Mouse (Mus musculus) liver, embryonic 11.5 days (tissue): ENCODE measurements around the gene Muc3a. TPM values are rescaled to one million over a fixed set of nuclear protein-coding genes. Genes with fewer than 3 reads are reported as not detected.

Experiments used
- ATAC-seq: fragments of 200-750 bp; cut with Nextera tagmentation; replicated peaks from 2 replicates; pipeline ENCODE4 v1.8.0; 2017; ENCODE audit warnings: moderate number of reproducible peaks, mild to moderate bottlenecking, moderate TSS enrichment, moderate library complexity; ENCODE audit not compliant: low FRiP score
- DNase-seq: peaks from one replicate; pipeline ENCODE4 v3.0.0-alpha.2; 2017; ENCODE audit warnings: low spot score
- H3K27ac ChIP-seq: fragments of 300-500 bp; sonication (generic); 2 replicates; pipeline ENCODE4 v1.5.1; 2014; ENCODE audit warnings: mild to moderate bottlenecking, low read depth, low read length, control low read depth
- H3K27me3 ChIP-seq: fragments of 300-500 bp; sonication (generic); replicated peaks from 2 replicates; pipeline ENCODE4 v1.6.1; 2014; ENCODE audit warnings: low read length, mixed read lengths; ENCODE audit not compliant: control insufficient read depth, insufficient read depth
- H3K36me3 ChIP-seq: fragments of 300-500 bp; sonication (generic); 2 replicates; pipeline ENCODE4 v1.6.1; 2014; ENCODE audit warnings: mild to moderate bottlenecking, low read length, moderate library complexity, mixed read lengths; ENCODE audit not compliant: control insufficient read depth, insufficient read depth
- H3K4me1 ChIP-seq: fragments of 300-500 bp; sonication (generic); replicated peaks from 2 replicates; pipeline ENCODE4 v1.6.1; 2014; ENCODE audit warnings: low read length, mixed read lengths; ENCODE audit not compliant: control insufficient read depth, insufficient read depth
- H3K4me2 ChIP-seq: fragments of 300-500 bp; sonication (generic); 2 replicates; pipeline ENCODE4 v1.6.1; 2014; ENCODE audit warnings: mild to moderate bottlenecking, control low read depth, moderate library complexity
- H3K4me3 ChIP-seq: fragments of 300-500 bp; sonication (generic); 2 replicates; pipeline ENCODE4 v1.5.1; 2014; ENCODE audit warnings: low read depth, low read length, control low read depth
- H3K9ac ChIP-seq: fragments of 300-500 bp; sonication (generic); 2 replicates; pipeline ENCODE4 v1.6.1; 2014; ENCODE audit warnings: low read depth, low read length, control low read depth
- H3K9me3 ChIP-seq: fragments of 300-500 bp; sonication (generic); 2 replicates; pipeline ENCODE4 v1.6.1; 2016; ENCODE audit warnings: low read length, inconsistent platforms, mixed read lengths; ENCODE audit not compliant: control insufficient read depth
- WGBS: fragments of 180-500 bp; shearing (Covaris S2); extraction: QIAGEN DNeasy Blood & Tissue Kit; methylation state at CpG from one replicate; pipeline ENCODE4 v1.1.7; 2014; 5-methylcytosine and 5-hydroxymethylcytosine counted together
- polyA plus RNA-seq: library from polyadenylated mRNA; unstranded; fragments of >200 nt; fragmentation: Nextera tagmentation; extraction: Ambion mirVana; gene quantifications from 2 replicates; pipeline ENCODE4 v1.2.1, GENCODE M21; 2014

Muc3a gene
- 0.43 TPM in 1 of 2 replicates, not detected in the other for polyA plus RNA-seq

DNA sequence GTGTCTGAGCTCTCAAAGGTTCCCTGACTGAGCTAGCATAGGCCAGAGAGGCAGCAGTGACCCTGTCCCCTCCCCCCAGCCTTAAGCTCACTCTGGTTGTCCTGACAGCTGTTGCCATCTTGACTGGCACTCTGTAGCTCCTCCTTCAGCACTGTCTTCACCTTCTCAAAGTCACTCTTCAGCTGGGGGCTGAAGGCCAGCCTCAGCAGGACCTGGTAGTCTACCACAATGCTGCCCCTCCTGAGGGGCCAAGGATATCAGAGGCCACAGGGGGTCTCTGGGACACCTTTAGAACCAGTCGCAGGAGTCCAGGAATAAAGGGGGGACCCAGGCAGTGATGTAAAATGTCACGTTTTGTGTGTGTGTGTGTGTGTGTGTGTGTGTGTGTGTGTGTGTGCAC lies at the start of gene Muc3a:
TSS of gene Muc3a (minus strand) at position 101 of the 400 bp plus-strand sequence.
- no peaks in the 10 kb centered on the region for H3K9me3 ChIP-seq
- H3K9ac ChIP-seq: no peak within 1 kb of the TSS
- no peaks in the 10 kb centered on the region for H3K4me1 ChIP-seq
- peaks cover 3% of the 10 kb centered on the region for H3K27me3 ChIP-seq
- H3K36me3 ChIP-seq: no peaks in the 10 kb centered on the region
- H3K27ac ChIP-seq: no peak within 1 kb of the TSS
- H3K4me3 ChIP-seq: no peak within 1 kb of the TSS
- no peak within 1 kb of the TSS for H3K4me2 ChIP-seq
- DNase-seq (no peak), ATAC-seq (no peak)
- 53% methylated on average over 2 of the region's 2 CpGs for WGBS

DNA sequence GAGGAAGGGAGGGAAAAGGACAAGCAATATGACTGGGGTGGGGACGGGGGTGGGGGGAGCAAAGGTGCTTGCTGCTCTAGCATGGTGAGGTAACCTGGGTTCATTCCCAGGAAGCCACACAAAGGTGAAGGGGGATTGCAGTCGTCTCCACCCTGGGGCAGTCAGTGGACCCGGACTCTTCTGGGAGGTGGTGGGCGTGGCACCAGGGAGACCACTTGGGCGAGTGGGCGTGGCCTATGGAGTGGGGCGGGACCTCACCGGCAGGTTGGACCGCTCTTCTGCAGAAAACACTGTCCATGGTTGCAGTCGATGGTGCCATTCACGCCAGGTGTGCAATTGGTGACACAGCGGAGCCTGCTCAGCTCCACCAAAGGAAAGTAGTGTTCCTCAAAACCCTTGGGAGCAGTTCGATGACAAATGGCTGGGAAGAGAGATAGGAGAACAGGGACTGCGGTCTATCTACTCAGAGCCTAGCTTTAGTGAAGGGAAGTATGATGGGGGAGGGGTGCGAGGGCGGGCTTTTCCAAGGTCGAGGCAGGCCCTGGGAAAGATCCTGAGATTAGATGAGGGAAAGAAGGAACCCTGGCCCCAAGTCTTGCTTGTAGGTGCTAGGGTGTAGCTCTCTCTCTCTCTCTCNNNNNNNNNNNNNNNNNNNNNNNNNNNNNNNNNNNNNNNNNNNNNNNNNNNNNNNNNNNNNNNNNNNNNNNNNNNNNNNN lies 917 bp downstream of the Muc3a start:
- no peak for DNase-seq
- H3K4me3 ChIP-seq: no peak overlapping the region
- H3K27ac ChIP-seq: no peak overlapping the region
- no peak overlapping the region for H3K4me2 ChIP-seq
- WGBS: 16% methylated on average over 17 of the region's 17 CpGs
- H3K36me3 ChIP-seq: no peaks in the 10 kb centered on the region
- H3K9ac ChIP-seq: no peak overlapping the region
- H3K4me1 ChIP-seq: no peaks in the 10 kb centered on the region
- no peak for ATAC-seq
- no peaks in the 10 kb centered on the region for H3K9me3 ChIP-seq
- peaks cover 5% of the 10 kb centered on the region for H3K27me3 ChIP-seq

GRCm38 (mm10) chr5:137210689-137211088 lies 1.5 kb downstream of the Muc3a start:
- H3K4me2 ChIP-seq: no peak overlapping the region
- peaks cover 5% of the 10 kb centered on the region for H3K27me3 ChIP-seq
- WGBS: 50% methylated on average over 8 of the region's 8 CpGs
- ATAC-seq (no peak), DNase-seq (no peak)
- H3K27ac ChIP-seq: no peak overlapping the region
- no peak overlapping the region for H3K4me3 ChIP-seq
- no peaks in the 10 kb centered on the region for H3K9me3 ChIP-seq
- H3K9ac ChIP-seq: no peak overlapping the region
- no peaks in the 10 kb centered on the region for H3K36me3 ChIP-seq
- H3K4me1 ChIP-seq: no peaks in the 10 kb centered on the region

DNA sequence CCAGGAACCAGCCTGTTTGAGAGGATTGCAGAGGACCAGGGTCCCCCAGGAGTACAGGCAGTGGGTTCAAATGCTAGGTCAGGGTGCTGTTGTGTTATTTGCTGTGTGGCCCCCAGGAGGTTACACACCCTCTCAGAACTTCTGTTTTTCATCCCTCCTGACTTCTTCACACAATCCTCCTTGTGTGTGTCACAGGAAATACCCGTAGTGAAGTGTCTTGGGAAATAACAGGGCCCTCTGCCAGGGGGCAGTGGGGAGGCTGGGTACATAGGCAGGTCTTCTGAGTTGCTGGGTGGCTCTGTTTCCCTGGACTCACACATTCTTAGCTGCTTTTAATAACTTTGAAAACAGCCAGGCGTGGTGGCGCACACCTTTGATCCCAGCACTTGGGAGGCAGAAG lies 6.9 kb downstream of the Muc3a start:
- Histone ChIP-seq H3K9me3 (no peaks in the 10 kb centered on the region), H3K4me1 (no peaks in the 10 kb centered on the region), H3K27me3 (peaks cover 5% of the 10 kb centered on the region), H3K4me3 (no peak overlapping the region), H3K9ac (no peak overlapping the region), H3K4me2 (no peak overlapping the region), H3K27ac (no peak overlapping the region), H3K36me3 (no peaks in the 10 kb centered on the region)
- no peak for ATAC-seq
- DNase-seq: no peak
- 71% methylated on average over 3 of the region's 3 CpGs for WGBS

DNA sequence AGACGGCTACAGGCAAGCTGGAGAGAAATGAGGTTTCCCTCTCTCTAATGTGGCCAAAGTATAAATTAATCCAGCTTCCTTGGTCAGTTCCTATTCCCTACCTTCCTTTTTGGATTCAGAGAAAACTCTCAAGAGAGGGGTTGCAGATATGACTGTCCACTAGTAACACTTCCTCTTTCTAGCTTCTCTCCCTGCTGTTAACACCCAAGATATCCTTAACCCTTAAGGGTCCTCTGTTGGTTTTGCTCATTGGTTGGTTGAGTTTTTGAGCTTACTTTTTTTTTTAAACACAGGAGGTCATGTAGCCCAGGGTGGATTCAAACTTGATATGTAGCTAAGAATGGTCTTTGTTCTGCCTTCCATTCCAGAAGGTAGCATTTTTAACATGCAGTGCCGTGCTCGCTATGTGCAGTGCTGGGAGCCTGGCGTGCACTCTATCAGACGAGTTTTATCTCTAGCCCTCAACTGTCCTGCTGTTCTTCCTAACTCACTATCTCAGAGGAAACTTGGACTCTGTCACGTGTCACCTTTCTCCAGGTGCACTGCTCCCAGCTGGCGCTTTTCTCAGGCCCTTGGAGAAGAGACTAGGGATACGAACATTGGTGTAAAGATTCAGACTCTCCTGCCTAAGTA lies 17.6 kb downstream of the Muc3a start:
- no peak overlapping the region for H3K9ac ChIP-seq
- 32% methylated on average over 8 of the region's 8 CpGs for WGBS
- no peak overlapping the region for H3K27ac ChIP-seq
- no peaks in the 10 kb centered on the region for H3K9me3 ChIP-seq
- no peak for ATAC-seq
- no peak overlapping the region for H3K4me3 ChIP-seq
- H3K4me1 ChIP-seq: no peaks in the 10 kb centered on the region; the same call in 1 of the 2 replicates
- DNase-seq: no peak
- H3K27me3 ChIP-seq: no peaks in the 10 kb centered on the region; the same call in none of the 2 replicates
- no peak overlapping the region for H3K4me2 ChIP-seq
- no peaks in the 10 kb centered on the region for H3K36me3 ChIP-seq

DNA sequence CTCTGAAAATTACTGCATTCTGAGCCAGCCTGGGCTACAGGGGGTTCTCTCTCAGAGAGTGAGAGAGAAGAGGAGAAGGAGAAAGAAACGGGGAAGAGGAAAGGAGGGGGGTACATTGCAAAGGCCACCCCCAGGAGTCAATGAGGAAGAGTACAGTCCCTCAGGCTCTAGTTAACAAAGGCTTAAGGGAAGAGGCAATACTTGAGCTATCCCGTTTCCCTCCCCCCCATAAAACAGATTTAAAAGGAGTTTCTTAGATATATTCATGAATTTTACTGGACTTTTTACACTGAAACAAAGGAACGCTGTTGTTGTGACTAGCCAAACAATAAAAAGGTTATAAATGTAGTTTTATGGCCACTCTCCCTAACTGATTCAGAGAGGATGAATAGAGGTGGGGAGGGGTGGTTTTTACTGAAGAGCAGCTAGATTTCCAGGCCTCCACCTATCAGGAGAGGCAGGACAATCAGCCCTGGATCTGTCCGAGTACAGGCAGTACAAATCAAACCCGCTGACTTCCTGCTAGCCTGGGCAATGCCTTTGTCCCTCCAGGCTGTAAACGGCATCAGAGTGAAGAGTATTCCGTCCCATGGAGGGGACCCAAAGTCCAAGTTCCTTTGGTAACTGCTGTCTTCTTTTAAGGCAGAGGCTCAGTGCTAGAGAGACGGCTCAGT lies 18.8 kb downstream of the Muc3a start:
- H3K9ac ChIP-seq: no peak overlapping the region
- H3K36me3 ChIP-seq: no peaks in the 10 kb centered on the region
- ATAC-seq: no peak
- H3K9me3 ChIP-seq: no peaks in the 10 kb centered on the region
- H3K4me2 ChIP-seq: no peak overlapping the region
- H3K4me1 ChIP-seq: no peaks in the 10 kb centered on the region; the same call in 1 of the 2 replicates
- no peak overlapping the region for H3K4me3 ChIP-seq
- no peak for DNase-seq
- WGBS: 67% methylated on average over 8 of the region's 8 CpGs
- no peak overlapping the region for H3K27ac ChIP-seq
- peaks cover 2% of the 10 kb centered on the region for H3K27me3 ChIP-seq

DNA sequence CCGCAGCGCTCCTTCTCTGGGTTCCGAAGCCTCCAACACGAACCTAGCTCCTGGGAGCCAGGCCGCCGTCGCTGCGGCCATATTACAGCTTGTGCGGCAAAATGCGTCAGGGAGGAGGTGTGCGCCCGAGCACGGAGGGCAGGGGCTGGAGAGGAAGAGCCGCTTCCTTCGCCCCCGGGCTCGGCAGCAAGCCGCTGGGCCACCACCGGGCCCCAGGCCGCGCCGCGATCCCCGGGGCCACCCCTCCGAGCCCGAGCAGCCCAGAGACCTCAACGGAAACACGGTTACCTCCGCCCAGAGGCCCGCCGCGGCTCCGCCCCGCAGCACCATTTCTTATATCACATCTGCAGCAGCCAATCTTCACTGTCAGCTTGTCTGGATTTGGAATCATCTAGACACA lies 22.9 kb downstream of the Muc3a start:
- peak; percentile 52 for DNase-seq
- no peak for ATAC-seq
- Histone ChIP-seq H3K27ac (no peak overlapping the region), H3K4me3 (peak overlapping the region; percentile 55), H3K9ac (peak overlapping the region; percentile 60), H3K27me3 (peaks cover 3% of the 10 kb centered on the region), H3K36me3 (no peaks in the 10 kb centered on the region), H3K4me2 (peak overlapping the region; percentile 81), H3K9me3 (no peaks in the 10 kb centered on the region), H3K4me1 (no peaks in the 10 kb centered on the region; the same call in 1 of the 2 replicates)
- under 1% methylated on average over 34 of the region's 34 CpGs for WGBS

GRCm38 (mm10) chr5:137185362-137185761 lies 26.8 kb downstream of the Muc3a start:
- 83% methylated on average over 8 of the region's 8 CpGs for WGBS
- Histone ChIP-seq H3K36me3 (no peaks in the 10 kb centered on the region), H3K9ac (no peak overlapping the region), H3K9me3 (no peaks in the 10 kb centered on the region), H3K27ac (no peak overlapping the region), H3K4me1 (no peaks in the 10 kb centered on the region), H3K27me3 (peaks cover 3% of the 10 kb centered on the region; the same call in 1 of the 2 replicates), H3K4me3 (no peak overlapping the region), H3K4me2 (no peak overlapping the region)
- ATAC-seq (no peak), DNase-seq (no peak)
